Mouse (Mus musculus) ES-Bruce4 (cell line): ENCODE data around the gene Ak5.

ENCODE experiments used
- CTCF ChIP-seq: IDR thresholded peaks from one replicate; pipeline ENCODE4 v1.8.1; 2011; ENCODE audit warnings: low read depth, low read length
- EP300 ChIP-seq: IDR thresholded peaks from 2 replicates; pipeline ENCODE4 v1.6.1; 2011; ENCODE audit warnings: low read depth, low read length; ENCODE audit not compliant: insufficient read depth
- POLR2A ChIP-seq: IDR thresholded peaks from one replicate; pipeline ENCODE4 v1.8.1; 2011; ENCODE audit warnings: low read length; ENCODE audit not compliant: insufficient read depth

DNA sequence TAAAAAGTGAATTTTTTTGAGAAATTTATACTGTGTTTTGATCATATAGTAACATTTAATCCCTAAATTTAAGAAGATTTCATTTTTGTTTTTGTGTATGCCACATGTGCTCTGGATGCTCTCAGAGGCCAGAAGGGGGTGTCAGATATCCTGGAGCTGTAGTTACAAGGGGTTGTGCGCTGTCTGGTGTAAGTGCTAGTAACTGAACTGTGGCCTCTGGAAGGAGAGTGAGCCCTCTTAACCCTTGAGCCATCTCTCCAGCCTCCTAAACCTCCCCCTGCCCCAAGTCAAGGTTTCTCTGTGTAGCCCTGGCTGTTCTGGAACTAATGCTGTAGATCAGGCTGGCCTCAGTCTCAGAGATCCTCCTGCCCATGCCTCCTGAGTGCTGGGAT is 192.9 kb downstream of the Ak5 start:
- TF ChIP-seq CTCF (no peak), EP300 (no peak), POLR2A (no peak)
